In the genomic region with DNA sequence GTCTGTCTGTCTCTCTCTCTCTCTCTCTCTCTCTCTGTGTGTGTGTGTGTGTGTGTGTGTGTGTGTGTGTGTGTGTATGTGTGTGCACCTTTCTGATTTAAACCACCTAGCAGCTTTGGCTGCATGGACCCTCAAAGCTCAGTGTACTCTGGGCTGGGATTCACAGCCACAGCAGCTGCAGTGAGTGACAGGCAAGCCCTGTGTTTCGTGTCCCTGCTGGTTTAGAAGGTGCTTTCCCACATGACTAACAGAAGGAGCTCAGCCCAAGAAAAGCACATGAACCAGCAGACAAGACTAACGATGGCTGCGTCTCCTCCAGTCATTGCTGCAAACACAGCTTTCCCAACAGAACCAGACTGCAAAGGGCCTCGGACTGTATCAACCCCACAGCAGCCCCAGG, we compare ENCODE assay signal across 19 mouse cellular contexts. TPM values are rescaled to one million over a fixed set of nuclear protein-coding genes. Genes with fewer than 3 reads are reported as not detected.
DNase-seq lines count a peak whose midpoint lies in the region; ATAC-seq and TF ChIP-seq lines count a peak whose summit lies in the region.
"Had no signal": no experiment of that assay in that cellular context is flagged by ENCODE, and none has a peak within 500 bp of the region (broad histone marks: within the 10 kb centered on the region; RNA-seq: fewer than 3 reads in every experiment).

No protein-coding gene starts in this region.

- no peak overlapping the region for H3K4me2 ChIP-seq in heart, embryonic 15.5 days
- no peak overlapping the region for H3K4me2 ChIP-seq in forebrain, embryonic 16.5 days (ENCODE audit: low read length)
- H3K4me2 ChIP-seq: forebrain, embryonic 13.5 days; hindbrain, embryonic 14.5 days; intestine, embryonic 15.5 days had no signal

- peaks cover 6% of the 10 kb centered on the region; the same call in 1 of the 2 replicates for H3K36me3 ChIP-seq in heart, embryonic 15.5 days
- H3K36me3 ChIP-seq in forebrain, embryonic 16.5 days (ENCODE audit: control insufficient read depth, insufficient read depth) = no peaks in the 10 kb centered on the region
- H3K36me3 ChIP-seq: embryonic facial prominence, embryonic 10.5 days; hindbrain, embryonic 10.5 days; intestine, embryonic 15.5 days had no signal

- no peak overlapping the region for H3K4me3 ChIP-seq in gastrocnemius, adult 2 months
- H3K4me3 ChIP-seq in heart, embryonic 15.5 days = no peak overlapping the region
- H3K4me3 ChIP-seq in olfactory bulb, adult 2 months (ENCODE audit: insufficient read depth, low read depth, low read length) = no peak overlapping the region
- H3K4me3 ChIP-seq in forebrain, embryonic 16.5 days (replicated peaks; ENCODE audit: low read length) = no peak overlapping the region
- H3K4me3 ChIP-seq: embryonic facial prominence, embryonic 10.5 days; forebrain, embryonic 13.5 days; heart, embryonic 10.5 days; hindbrain, embryonic 10.5 days; intestine, embryonic 15.5 days had no signal

- ATAC-seq in heart, embryonic 15.5 days (replicated peaks; ENCODE audit: insufficient number of reproducible peaks, insufficient read depth, low FRiP score, low read depth) = no peak
- no peak for ATAC-seq in forebrain, embryonic 16.5 days
- ATAC-seq: forebrain, embryonic 13.5 days; intestine, embryonic 15.5 days had no signal

- H3K9ac ChIP-seq in heart, embryonic 15.5 days = no peak overlapping the region
- no peak overlapping the region for H3K9ac ChIP-seq in forebrain, embryonic 16.5 days (replicated peaks; ENCODE audit: low read depth, low read length)
- H3K9ac ChIP-seq: forebrain, embryonic 13.5 days; hindbrain, embryonic 14.5 days; intestine, embryonic 15.5 days had no signal

- no peak for DNase-seq in gastrocnemius, adult 2 months
- no peak for DNase-seq in gastrocnemius, adult 8-10 months (ENCODE audit: low spot score in 2 of 2)
- DNase-seq in heart, adult 9 months (ENCODE audit: low spot score in 2 of 2) = no peak
- DNase-seq in NIH3T3 (ENCODE audit: low read depth) = peak; percentile 32
- DNase-seq: adrenal gland, adult 8-10 months; adrenal gland, postnatal 36 days; cerebellum, adult 11 months; gastrocnemius, postnatal 25 days; kidney, adult 18-20 months had no signal

- TF ChIP-seq CTCF in gastrocnemius, adult 2 months (IDR thresholded peaks at IDR 0.05) = no peak
- TF ChIP-seq CTCF in olfactory bulb, adult 2 months (IDR thresholded peaks at IDR 0.05; ENCODE audit: insufficient read depth, low read depth, low read length) = no peak

- peaks cover 44% of the 10 kb centered on the region for H3K4me1 ChIP-seq in heart, embryonic 15.5 days (replicated peaks)
- H3K4me1 ChIP-seq in olfactory bulb, adult 2 months (ENCODE audit: control insufficient read depth, insufficient read depth, low read length) = peaks cover 36% of the 10 kb centered on the region
- H3K4me1 ChIP-seq in forebrain, embryonic 16.5 days (replicated peaks; ENCODE audit: control insufficient read depth, insufficient read depth, low read length) = no peaks in the 10 kb centered on the region
- H3K4me1 ChIP-seq: forebrain, embryonic 13.5 days; intestine, embryonic 15.5 days had no signal

- H3K27me3 ChIP-seq in heart, embryonic 15.5 days = no peaks in the 10 kb centered on the region
- no peaks in the 10 kb centered on the region for H3K27me3 ChIP-seq in forebrain, embryonic 16.5 days (replicated peaks; ENCODE audit: control insufficient read depth, insufficient read depth, low read length)
- H3K27me3 ChIP-seq: intestine, embryonic 15.5 days had no signal

- no peak for TF ChIP-seq POLR2A in olfactory bulb, adult 2 months (IDR thresholded peaks at IDR 0.05; ENCODE audit: insufficient read depth, low read depth, low read length)

- WGBS in heart, embryonic 15.5 days = 48% methylated on average over 4 of the region's 4 CpGs
- 48% methylated on average over 4 of the region's 4 CpGs for WGBS in olfactory bulb, adult 2 months
- WGBS in forebrain, embryonic 16.5 days = 59% methylated on average over 4 of the region's 4 CpGs

- intact Hi-C loops in gastrocnemius, adult 2 months (cut with DNase I) = no loop called here

- no peaks in the 10 kb centered on the region for H3K9me3 ChIP-seq in heart, embryonic 15.5 days (replicated peaks)
- 0 out of 2 replicates have a peak, but pooled peaks cover 2% of the 10 kb centered on the region for H3K9me3 ChIP-seq in forebrain, embryonic 16.5 days (ENCODE audit: control insufficient read depth, low read length)
- H3K9me3 ChIP-seq: forebrain, embryonic 13.5 days; heart, embryonic 10.5 days; intestine, embryonic 15.5 days had no signal

- peak overlapping the region; percentile 76 for H3K27ac ChIP-seq in gastrocnemius, adult 2 months
- H3K27ac ChIP-seq in heart, embryonic 15.5 days = peak overlapping the region; percentile 67
- 0 out of 2 replicates have a peak overlapping the region, but pooled peaks have one; percentile 42 for H3K27ac ChIP-seq in olfactory bulb, adult 2 months (ENCODE audit: insufficient read depth, low read depth, low read length)
- no peak overlapping the region for H3K27ac ChIP-seq in forebrain, embryonic 16.5 days (ENCODE audit: low read length)
- H3K27ac ChIP-seq: embryonic facial prominence, embryonic 10.5 days; forebrain, embryonic 13.5 days; hindbrain, embryonic 10.5 days; hindbrain, embryonic 14.5 days; intestine, embryonic 15.5 days had no signal

RNA-seq across cellular contexts. Expression of a gene that starts 9.2 kb away (rescaled TPM):
- total RNA-seq in gastrocnemius, adult 2 months (2021) = 100 to 1,000 TPM; 173 to 208 TPM
- total RNA-seq in gastrocnemius, adult 8-10 months (2022) = 100 to 1,000 TPM; 175 to 195 (median 187) TPM
- 170 and 195 TPM in 2 replicates for polyA plus RNA-seq in heart, embryonic 15.5 days (2015; fragmentation: Nextera tagmentation; extraction: Ambion mirVana)
- not detected in 2 replicates for polyA plus RNA-seq in olfactory bulb, adult 2 months (2012; ENCODE audit: insufficient read depth, insufficient read length, low replicate concordance, missing spikeins)
- 0.52 and 0.81 TPM in 2 replicates for polyA plus RNA-seq in forebrain, embryonic 16.5 days (2015; fragmentation: Nextera tagmentation; extraction: Ambion mirVana)
- total RNA-seq: granulocyte monocyte progenitor cell, adult 5-6 weeks had no signal
